Mouse (Mus musculus): ENCODE data around the gene Fastk. TPM values are rescaled to one million over a fixed set of nuclear protein-coding genes. Genes with fewer than 3 reads are reported as not detected.

Fastk gene
- polyA plus RNA-seq, 1 experiment from 2014 or later: 164 TPM

- ATAC-seq (ENCODE audit: extremely low read depth, insufficient number of reproducible peaks, low FRiP score, low TSS enrichment): no peak
- H3K4me2 ChIP-seq: peak overlapping the region; percentile 98
- H3K27ac ChIP-seq (replicated peaks): peak overlapping the region; percentile 91
- H3K27me3 ChIP-seq (replicated peaks): peaks cover 5% of the 10 kb centered on the region; the same call in 1 of the 2 replicates
- H3K9ac ChIP-seq: peak overlapping the region; percentile 99
- no peaks in the 10 kb centered on the region for H3K9me3 ChIP-seq
- H3K36me3 ChIP-seq: peaks cover 5% of the 10 kb centered on the region
- WGBS: under 1% methylated on average over 29 of the region's 29 CpGs
- H3K4me1 ChIP-seq: peaks cover 51% of the 10 kb centered on the region
- peak overlapping the region; percentile 90 for H3K4me3 ChIP-seq
These were observed 7.7 kb upstream of the Fastk start for GRCm38 (mm10) chr5:24452691-24453233.

DNA sequence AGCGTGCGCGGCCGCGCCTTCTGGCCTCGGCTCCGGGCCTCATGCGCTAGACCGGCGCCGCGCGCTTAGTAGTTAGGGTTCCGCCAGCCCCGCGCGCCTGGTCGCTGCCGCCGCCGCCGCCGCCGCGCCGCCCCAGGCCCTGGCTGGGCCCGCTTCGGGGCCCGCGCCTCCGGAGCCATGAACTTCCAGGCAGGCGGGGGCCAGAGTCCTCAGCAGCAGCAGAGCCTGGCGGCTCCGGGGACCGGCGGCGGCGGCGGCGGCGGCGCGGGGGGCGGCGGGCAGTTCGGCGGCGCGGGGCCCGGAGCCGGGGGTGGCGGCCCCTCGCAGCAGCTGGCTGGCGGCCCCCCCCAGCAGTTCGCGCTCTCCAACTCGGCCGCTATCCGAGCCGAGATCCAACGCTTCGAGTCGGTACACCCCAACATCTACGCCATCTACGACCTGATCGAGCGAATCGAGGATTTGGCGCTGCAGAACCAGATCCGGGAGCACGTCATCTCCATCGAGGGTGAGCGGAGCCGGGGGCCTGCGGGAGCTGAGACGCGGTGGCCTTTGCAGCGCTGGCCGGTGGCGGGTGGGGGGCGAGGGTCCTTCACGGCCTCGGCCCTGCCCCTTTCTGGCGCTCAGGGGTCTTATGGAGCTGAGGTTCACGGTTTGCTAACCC is 7.1 kb upstream of the Fastk start, which contains the start of gene Agap3:
Gene Agap3, plus strand, starts transcription at position 148 of the 661 bp plus-strand sequence.
- Histone ChIP-seq H3K9me3 (no peaks in the 10 kb centered on the region), H3K36me3 (no peaks in the 10 kb centered on the region), H3K4me3 (peak within 1 kb of the TSS; percentile 90), H3K27me3 (replicated peaks) (peaks cover 5% of the 10 kb centered on the region; the same call in 1 of the 2 replicates), H3K4me2 (peak within 1 kb of the TSS; percentile 98), H3K4me1 (peaks cover 55% of the 10 kb centered on the region), H3K9ac (peak within 1 kb of the TSS; percentile 99), H3K27ac (replicated peaks) (peak within 1 kb of the TSS; percentile 91)
- WGBS: under 1% methylated on average over 50 of the region's 85 CpGs
- no peak; the same call in 1 of the 2 replicates for ATAC-seq (ENCODE audit: extremely low read depth, insufficient number of reproducible peaks, low FRiP score, low TSS enrichment)

DNA sequence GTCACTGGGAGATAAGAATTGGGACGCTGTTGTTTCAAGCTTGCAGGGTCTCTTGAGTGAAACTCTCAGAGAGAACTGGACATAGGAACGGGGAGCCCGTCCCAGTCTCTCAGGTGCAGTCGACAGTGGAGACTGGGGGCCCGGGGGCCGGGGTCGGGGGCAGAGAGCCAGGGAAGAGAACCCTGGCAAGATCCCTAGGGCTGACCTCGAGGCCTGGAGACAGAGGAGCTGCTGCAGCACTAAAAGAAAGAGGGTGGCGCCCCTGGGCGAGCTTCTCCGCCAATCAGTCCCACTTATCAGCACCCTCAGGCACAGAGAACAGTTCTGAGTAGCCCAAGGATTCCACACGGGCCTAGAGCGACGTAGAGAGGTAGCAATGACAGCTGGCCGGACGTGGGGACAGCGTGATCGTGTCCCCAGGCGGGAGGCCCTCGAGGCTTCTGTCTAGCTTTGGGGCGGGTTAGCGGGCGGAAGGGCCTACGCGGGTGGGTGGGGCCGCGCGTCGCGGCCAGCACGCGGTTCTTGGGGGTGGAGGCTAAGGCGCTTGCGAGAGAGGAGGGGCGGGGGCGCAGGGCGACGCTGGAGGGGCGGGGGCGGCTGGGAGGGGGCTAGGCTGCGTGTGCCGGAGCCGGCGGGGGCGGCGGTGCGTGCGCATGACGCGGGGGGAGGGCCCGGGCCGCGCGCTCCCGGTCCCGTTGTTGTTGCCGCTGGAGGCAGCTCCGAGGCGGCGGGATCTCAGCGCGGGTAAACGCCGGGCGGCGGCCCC is 6.4 kb upstream of the Fastk start:
- peak overlapping the region; percentile 99 for H3K9ac ChIP-seq
- 2% methylated on average over 48 of the region's 66 CpGs for WGBS
- no peaks in the 10 kb centered on the region for H3K9me3 ChIP-seq
- peaks cover 58% of the 10 kb centered on the region for H3K4me1 ChIP-seq
- ATAC-seq (ENCODE audit: extremely low read depth, insufficient number of reproducible peaks, low FRiP score, low TSS enrichment): peak; percentile 62
- no peaks in the 10 kb centered on the region for H3K36me3 ChIP-seq
- peak overlapping the region; percentile 91 for H3K27ac ChIP-seq (replicated peaks)
- H3K4me3 ChIP-seq: peak overlapping the region; percentile 90
- H3K4me2 ChIP-seq: peak overlapping the region; percentile 98
- H3K27me3 ChIP-seq (replicated peaks): peaks cover 5% of the 10 kb centered on the region; the same call in 1 of the 2 replicates

- Histone ChIP-seq H3K36me3 (peaks cover 11% of the 10 kb centered on the region), H3K4me1 (peaks cover 42% of the 10 kb centered on the region), H3K9ac (peak within 1 kb of the TSS; percentile 80), H3K4me3 (peak within 1 kb of the TSS; percentile 74), H3K4me2 (peak within 1 kb of the TSS; percentile 82), H3K27ac (replicated peaks) (peak within 1 kb of the TSS; percentile 61), H3K27me3 (replicated peaks) (peaks cover 5% of the 10 kb centered on the region; the same call in 1 of the 2 replicates), H3K9me3 (no peaks in the 10 kb centered on the region)
- ATAC-seq (ENCODE audit: extremely low read depth, insufficient number of reproducible peaks, low FRiP score, low TSS enrichment): peak; percentile 30
- WGBS: 2% methylated on average over 34 of the region's 34 CpGs
These were observed 2.7 kb upstream of the Fastk start, which contains the start of gene Tmub1 for GRCm38 (mm10) chr5:24447624-24448298. Tmub1 (minus strand) TSS chr5:24447854.

DNA sequence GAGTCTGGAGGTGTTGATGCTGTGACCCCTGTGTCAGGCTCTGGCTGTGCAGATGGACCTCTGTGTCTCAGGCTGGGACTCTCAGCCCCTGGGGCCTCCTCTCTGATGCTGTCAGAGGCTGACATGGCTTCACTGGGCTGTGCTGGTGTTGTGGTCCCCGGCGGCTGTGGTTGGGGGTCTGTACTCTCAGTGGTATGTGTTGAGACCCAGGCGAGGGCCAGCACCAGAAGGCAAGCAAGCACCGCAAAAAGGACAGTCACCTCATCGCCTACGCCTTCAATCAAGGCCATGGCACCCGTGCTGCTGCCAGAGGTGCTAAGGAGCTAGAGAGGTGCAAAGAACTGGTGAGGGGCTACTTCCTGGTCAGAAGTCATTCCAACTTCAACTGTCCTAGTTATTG is 1.5 kb upstream of the Fastk start:
- Histone ChIP-seq H3K36me3 (peaks cover 23% of the 10 kb centered on the region), H3K9me3 (no peaks in the 10 kb centered on the region), H3K27me3 (replicated peaks) (peaks cover 5% of the 10 kb centered on the region; the same call in 1 of the 2 replicates), H3K9ac (no peak overlapping the region), H3K4me3 (peak overlapping the region; percentile 74), H3K27ac (replicated peaks) (no peak overlapping the region), H3K4me2 (peak overlapping the region; percentile 82), H3K4me1 (peaks cover 41% of the 10 kb centered on the region)
- ATAC-seq (ENCODE audit: extremely low read depth, insufficient number of reproducible peaks, low FRiP score, low TSS enrichment): no peak
- WGBS: 80% methylated on average over 7 of the region's 7 CpGs

DNA sequence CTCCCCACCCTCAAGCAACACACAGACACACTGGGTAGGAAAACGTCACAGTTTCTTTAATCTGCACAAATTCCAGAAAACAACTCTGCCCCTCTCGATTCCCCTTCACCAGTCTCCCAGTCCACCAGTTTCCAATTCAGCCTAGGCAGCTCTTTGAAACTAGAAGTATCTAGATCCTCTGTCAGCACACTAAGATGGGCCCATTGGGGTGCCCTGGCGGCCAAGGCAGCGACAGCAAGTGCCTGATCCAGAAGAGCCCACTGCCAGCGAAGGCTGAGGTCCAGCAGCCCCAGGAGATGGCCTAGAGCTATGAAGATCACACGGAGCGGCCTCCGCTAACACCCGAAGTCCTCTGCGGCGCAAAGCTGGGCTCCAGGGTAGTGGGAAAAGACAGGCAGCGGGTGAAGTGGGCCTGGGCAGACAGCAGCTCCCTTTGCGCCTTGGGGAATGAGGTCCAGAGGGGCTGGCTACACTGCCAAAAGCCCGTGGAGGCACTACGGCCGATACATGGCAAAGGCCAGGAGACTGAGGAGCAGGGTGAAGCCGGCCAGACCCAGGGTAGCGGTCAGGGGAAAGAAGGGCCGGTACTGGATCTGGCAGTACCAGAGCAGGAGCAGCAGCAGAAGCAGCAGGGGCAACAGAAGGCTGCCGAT is 467 bp upstream of the Fastk start:
- Histone ChIP-seq H3K4me1 (peaks cover 34% of the 10 kb centered on the region), H3K27ac (replicated peaks) (peak overlapping the region; percentile 96), H3K36me3 (peaks cover 33% of the 10 kb centered on the region), H3K4me2 (peak overlapping the region; percentile 89), H3K9ac (peak overlapping the region; percentile 99), H3K9me3 (no peaks in the 10 kb centered on the region), H3K4me3 (peak overlapping the region; percentile 93), H3K27me3 (replicated peaks) (peaks cover 5% of the 10 kb centered on the region; the same call in 1 of the 2 replicates)
- WGBS: 49% methylated on average over 20 of the region's 20 CpGs
- no peak for ATAC-seq (ENCODE audit: extremely low read depth, insufficient number of reproducible peaks, low FRiP score, low TSS enrichment)

DNA sequence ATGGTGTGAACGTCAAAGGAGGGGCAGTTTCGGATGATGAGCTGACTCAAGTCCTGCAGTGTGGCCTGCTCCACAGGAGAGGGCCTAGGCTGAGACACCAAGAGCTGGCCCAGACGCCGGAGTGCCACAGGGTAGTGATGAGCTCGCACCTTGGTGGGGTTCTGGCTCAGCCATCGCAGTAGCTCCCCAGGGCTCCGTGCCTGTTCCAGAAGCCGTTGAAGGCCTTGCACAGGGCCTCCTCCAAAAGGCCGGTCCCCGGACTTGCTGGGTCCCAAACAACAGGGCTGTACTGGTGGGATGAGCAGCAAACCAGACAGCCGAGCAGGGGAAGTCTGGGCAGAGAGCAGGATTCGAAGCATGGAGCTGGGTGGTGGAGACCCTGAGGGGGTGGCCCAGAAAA is 1.2 kb downstream of the Fastk start:
- H3K27ac ChIP-seq (replicated peaks): peak overlapping the region; percentile 96; the same call in 1 of the 2 replicates
- H3K27me3 ChIP-seq (replicated peaks): 0 out of 2 replicates have a peak, but pooled peaks cover 5% of the 10 kb centered on the region
- no peak for ATAC-seq (ENCODE audit: extremely low read depth, insufficient number of reproducible peaks, low FRiP score, low TSS enrichment)
- WGBS: 77% methylated on average over 12 of the region's 12 CpGs
- no peaks in the 10 kb centered on the region for H3K9me3 ChIP-seq
- peak overlapping the region; percentile 89 for H3K4me2 ChIP-seq
- H3K9ac ChIP-seq: peak overlapping the region; percentile 99
- peaks cover 34% of the 10 kb centered on the region for H3K4me1 ChIP-seq
- H3K4me3 ChIP-seq: peak overlapping the region; percentile 93
- H3K36me3 ChIP-seq: peaks cover 50% of the 10 kb centered on the region

- Histone ChIP-seq H3K4me3 (0 out of 2 replicates have a peak overlapping the region, but pooled peaks have one; percentile 93), H3K9ac (no peak overlapping the region), H3K36me3 (peaks cover 56% of the 10 kb centered on the region), H3K27me3 (replicated peaks) (no peaks in the 10 kb centered on the region), H3K4me2 (peak overlapping the region; percentile 89; the same call in 1 of the 2 replicates), H3K27ac (replicated peaks) (no peak overlapping the region), H3K4me1 (peaks cover 33% of the 10 kb centered on the region), H3K9me3 (no peaks in the 10 kb centered on the region)
- no peak for ATAC-seq (ENCODE audit: extremely low read depth, insufficient number of reproducible peaks, low FRiP score, low TSS enrichment)
- 86% methylated on average over 7 of the region's 7 CpGs for WGBS
These were observed 1.9 kb downstream of the Fastk start for GRCm38 (mm10) chr5:24443204-24443603.

DNA sequence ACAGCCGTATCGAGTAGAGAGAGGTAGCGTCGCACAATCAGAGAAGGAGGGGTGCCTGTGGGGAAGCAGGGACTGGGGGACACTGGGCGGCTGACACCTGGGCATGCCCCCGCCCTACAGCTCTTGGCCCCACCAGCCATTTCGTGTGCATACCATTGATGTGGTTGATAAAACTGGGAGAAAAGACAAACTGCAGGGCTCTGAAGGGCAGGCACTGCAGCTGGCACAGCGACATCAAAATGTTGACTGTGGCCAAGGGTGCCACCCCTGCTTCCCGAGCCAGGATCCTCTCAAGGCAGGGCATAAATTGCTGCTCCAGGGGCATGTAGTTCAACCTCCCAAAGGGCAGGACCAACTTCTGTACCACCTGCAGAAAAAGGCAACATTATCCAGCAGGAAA is 3.1 kb downstream of the Fastk start:
- no peak overlapping the region for H3K9ac ChIP-seq
- no peaks in the 10 kb centered on the region for H3K27me3 ChIP-seq (replicated peaks)
- H3K4me3 ChIP-seq: no peak overlapping the region
- peaks cover 66% of the 10 kb centered on the region for H3K36me3 ChIP-seq
- H3K4me1 ChIP-seq: peaks cover 24% of the 10 kb centered on the region
- H3K9me3 ChIP-seq: no peaks in the 10 kb centered on the region
- ATAC-seq (ENCODE audit: extremely low read depth, insufficient number of reproducible peaks, low FRiP score, low TSS enrichment): no peak
- WGBS: 78% methylated on average over 9 of the region's 9 CpGs
- no peak overlapping the region for H3K4me2 ChIP-seq
- no peak overlapping the region for H3K27ac ChIP-seq (replicated peaks)

GRCm38 (mm10) chr5:24441187-24441586 is 3.9 kb downstream of the Fastk start:
- peaks cover 74% of the 10 kb centered on the region for H3K36me3 ChIP-seq

More at GRCm38 (mm10) chr5:24441187-24441586, 3.9 kb downstream of the Fastk start:
- Histone ChIP-seq H3K4me3 (no peak overlapping the region), H3K27me3 (replicated peaks) (no peaks in the 10 kb centered on the region), H3K9ac (no peak overlapping the region), H3K4me2 (no peak overlapping the region), H3K27ac (replicated peaks) (no peak overlapping the region), H3K4me1 (peaks cover 20% of the 10 kb centered on the region), H3K9me3 (no peaks in the 10 kb centered on the region)
- WGBS: 91% methylated on average over 8 of the region's 8 CpGs
- ATAC-seq (ENCODE audit: extremely low read depth, insufficient number of reproducible peaks, low FRiP score, low TSS enrichment): no peak

All from heart, embryonic 13.5 days (tissue).